Mouse (Mus musculus): ENCODE results near the gene Slmap. TPM values are rescaled to one million over a fixed set of nuclear protein-coding genes. Genes with fewer than 3 reads are reported as not detected.
A peak's percentile ranks its signal among the peaks of the same experiment; 100 is the strongest.
"Not testable (repeated sequence)": the region's sequence is repeated elsewhere in the genome, so short reads cannot be mapped to it uniquely, and the experiment has no call there.

Slmap gene
- polyA plus RNA-seq, 1 experiment from 2014 or later: 23.5 TPM

DNA sequence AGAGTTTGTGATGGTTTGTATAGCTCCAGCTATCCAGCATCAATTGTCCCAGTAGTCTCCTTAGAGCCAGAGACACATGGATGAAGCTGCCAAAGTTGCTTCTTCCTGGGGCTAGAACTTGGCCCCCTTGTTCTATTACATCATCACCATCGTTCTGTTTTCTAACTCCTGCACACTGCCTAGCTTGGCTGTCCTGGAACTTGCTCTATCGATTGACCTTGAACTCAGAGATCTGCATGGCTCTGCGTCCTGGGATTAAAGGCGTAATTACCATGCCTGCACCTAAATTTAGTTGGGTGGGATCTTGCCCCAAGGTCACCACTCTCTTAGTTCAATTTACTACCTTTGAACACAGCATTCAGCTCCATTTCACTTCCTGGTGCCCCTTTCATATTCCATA lies 14.9 kb downstream of the Slmap start:
- WGBS: 88% methylated on average over 4 of the region's 4 CpGs

DNA sequence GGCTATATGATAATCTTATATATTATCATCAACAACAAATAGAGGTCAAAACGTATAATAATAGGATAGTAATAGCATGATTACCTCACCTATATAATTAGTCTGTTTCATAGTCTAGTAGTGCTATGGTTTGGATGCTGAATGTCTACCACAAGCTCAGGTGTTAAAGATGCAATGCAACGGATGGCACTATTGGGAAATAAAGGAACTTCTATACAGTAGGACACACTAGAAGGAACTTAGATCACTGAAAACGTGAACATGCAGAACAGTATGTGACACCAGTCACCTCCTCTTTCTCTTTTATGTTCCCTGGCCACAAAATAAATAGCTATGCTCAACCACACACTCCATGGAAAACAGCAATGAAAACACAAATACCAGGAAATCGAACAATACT lies 16.9 kb downstream of the Slmap start:
- WGBS: 80% methylated on average over 4 of the region's 4 CpGs
- no peaks in the 10 kb centered on the region for H3K4me1 ChIP-seq (replicated peaks; ENCODE audit: control insufficient read depth, insufficient read depth, low read length)
- H3K4me3 ChIP-seq (ENCODE audit: low read length): no peak overlapping the region
- no peak for ATAC-seq (ENCODE audit: low read depth)
- no peak overlapping the region for H3K27ac ChIP-seq (ENCODE audit: low read length)
- H3K9me3 ChIP-seq (ENCODE audit: control insufficient read depth, low read length): no peaks in the 10 kb centered on the region
- H3K4me2 ChIP-seq (ENCODE audit: low read depth, low read length): no peak overlapping the region
- 0 out of 2 replicates have a peak, but pooled peaks cover 3% of the 10 kb centered on the region for H3K36me3 ChIP-seq (ENCODE audit: control insufficient read depth, insufficient read depth, low read length)
- H3K27me3 ChIP-seq (ENCODE audit: control insufficient read depth, insufficient read depth, low read depth, low read length): no peaks in the 10 kb centered on the region
- H3K9ac ChIP-seq (ENCODE audit: low read length): no peak overlapping the region

More for the DNA sequence above, 14.9 kb downstream of the Slmap start:
- Histone ChIP-seq H3K36me3 (ENCODE audit: control insufficient read depth, insufficient read depth, low read length) (0 out of 2 replicates have a peak, but pooled peaks cover 3% of the 10 kb centered on the region), H3K27ac (ENCODE audit: low read length) (no peak overlapping the region), H3K9me3 (ENCODE audit: control insufficient read depth, low read length) (no peaks in the 10 kb centered on the region), H3K4me1 (replicated peaks; ENCODE audit: control insufficient read depth, insufficient read depth, low read length) (no peaks in the 10 kb centered on the region), H3K9ac (ENCODE audit: low read length) (no peak overlapping the region), H3K4me3 (ENCODE audit: low read length) (no peak overlapping the region), H3K27me3 (ENCODE audit: control insufficient read depth, insufficient read depth, low read depth, low read length) (no peaks in the 10 kb centered on the region), H3K4me2 (ENCODE audit: low read depth, low read length) (no peak overlapping the region)
- ATAC-seq (ENCODE audit: low read depth): no peak

DNA sequence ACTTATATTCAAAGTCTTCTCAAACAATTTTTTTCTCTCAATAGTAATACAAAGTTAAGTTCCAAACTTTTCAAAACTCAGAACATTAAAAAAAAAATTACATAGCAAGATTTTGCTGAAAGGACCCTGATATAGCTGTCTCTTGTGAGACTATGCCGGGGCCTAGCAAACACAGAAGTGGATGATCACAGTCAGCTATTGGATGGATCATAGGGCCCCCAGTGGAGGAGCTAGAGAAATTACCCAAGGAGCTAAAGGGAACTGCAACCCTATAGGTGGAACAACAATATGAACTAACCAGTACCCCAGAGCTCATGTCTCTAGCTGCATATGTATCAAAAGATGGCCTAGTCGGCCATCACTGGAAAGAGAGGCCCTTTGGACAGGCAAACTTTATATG lies 18.5 kb downstream of the Slmap start:
- not testable (repeated sequence) for H3K4me3 ChIP-seq (ENCODE audit: low read length); H3K4me2 ChIP-seq (ENCODE audit: low read depth, low read length); ATAC-seq (ENCODE audit: low read depth); H3K36me3 ChIP-seq (ENCODE audit: control insufficient read depth, insufficient read depth, low read length); H3K9ac ChIP-seq (ENCODE audit: low read length); H3K27me3 ChIP-seq (ENCODE audit: control insufficient read depth, insufficient read depth, low read depth, low read length); H3K4me1 ChIP-seq (replicated peaks; ENCODE audit: control insufficient read depth, insufficient read depth, low read length); H3K27ac ChIP-seq (ENCODE audit: low read length); H3K9me3 ChIP-seq (ENCODE audit: control insufficient read depth, low read length)
- 40% methylated on average over 2 of the region's 2 CpGs for WGBS

DNA sequence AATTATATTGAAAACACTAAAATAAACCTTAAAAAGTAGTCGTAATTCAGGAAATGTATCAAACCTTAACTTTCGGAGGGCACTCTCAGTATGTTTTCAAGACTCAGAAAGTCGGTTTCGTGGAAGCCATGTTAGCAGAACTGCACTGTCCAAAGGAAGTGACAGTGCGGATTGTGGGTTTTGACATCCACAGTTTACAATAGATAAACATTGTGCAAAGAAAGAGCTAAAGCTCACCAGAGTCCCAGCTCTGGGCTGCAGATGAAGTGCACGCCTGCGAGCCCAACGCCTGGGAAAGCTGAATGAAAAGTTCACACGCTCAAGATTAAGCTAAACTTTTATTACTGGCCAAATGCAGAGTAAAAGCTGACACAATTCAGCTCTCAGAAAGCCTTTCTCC lies 18.9 kb downstream of the Slmap start:
- Histone ChIP-seq H3K4me1 (replicated peaks; ENCODE audit: control insufficient read depth, insufficient read depth, low read length) (no peaks in the 10 kb centered on the region), H3K27me3 (ENCODE audit: control insufficient read depth, insufficient read depth, low read depth, low read length) (no peaks in the 10 kb centered on the region), H3K9me3 (ENCODE audit: control insufficient read depth, low read length) (no peaks in the 10 kb centered on the region), H3K4me2 (ENCODE audit: low read depth, low read length) (no peak overlapping the region), H3K4me3 (ENCODE audit: low read length) (no peak overlapping the region), H3K27ac (ENCODE audit: low read length) (no peak overlapping the region), H3K36me3 (ENCODE audit: control insufficient read depth, insufficient read depth, low read length) (0 out of 2 replicates have a peak, but pooled peaks cover 3% of the 10 kb centered on the region), H3K9ac (ENCODE audit: low read length) (no peak overlapping the region)
- 39% methylated on average over 9 of the region's 9 CpGs for WGBS
- peak; percentile 60; the same call in 1 of the 2 replicates for ATAC-seq (ENCODE audit: low read depth)

DNA sequence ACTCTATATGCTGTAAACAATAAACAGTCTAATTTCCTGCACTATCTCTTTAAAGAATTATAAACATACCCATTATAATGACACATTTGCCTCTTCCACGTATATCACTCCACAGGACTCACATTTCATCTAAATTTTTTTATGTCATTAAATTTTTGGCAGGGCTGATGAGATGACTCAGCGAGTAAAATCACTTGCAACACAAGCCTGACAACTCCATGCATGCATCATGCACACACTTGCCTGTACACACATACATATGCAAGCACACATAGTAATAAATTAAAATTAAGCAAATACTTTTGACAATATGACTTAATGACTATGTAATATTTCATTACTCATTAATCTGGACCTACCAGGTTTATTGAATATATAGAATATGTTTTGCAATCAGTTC lies 24.2 kb downstream of the Slmap start:
- WGBS: 56% methylated on average over 2 of the region's 2 CpGs
- H3K27ac ChIP-seq (ENCODE audit: low read length): no peak overlapping the region
- no peaks in the 10 kb centered on the region for H3K27me3 ChIP-seq (ENCODE audit: control insufficient read depth, insufficient read depth, low read depth, low read length)
- no peak overlapping the region for H3K4me2 ChIP-seq (ENCODE audit: low read depth, low read length)
- ATAC-seq (ENCODE audit: low read depth): no peak
- H3K4me1 ChIP-seq (replicated peaks; ENCODE audit: control insufficient read depth, insufficient read depth, low read length): no peaks in the 10 kb centered on the region
- no peaks in the 10 kb centered on the region for H3K36me3 ChIP-seq (ENCODE audit: control insufficient read depth, insufficient read depth, low read length)
- H3K4me3 ChIP-seq (ENCODE audit: low read length): no peak overlapping the region
- no peak overlapping the region for H3K9ac ChIP-seq (ENCODE audit: low read length)
- H3K9me3 ChIP-seq (ENCODE audit: control insufficient read depth, low read length): no peaks in the 10 kb centered on the region

DNA sequence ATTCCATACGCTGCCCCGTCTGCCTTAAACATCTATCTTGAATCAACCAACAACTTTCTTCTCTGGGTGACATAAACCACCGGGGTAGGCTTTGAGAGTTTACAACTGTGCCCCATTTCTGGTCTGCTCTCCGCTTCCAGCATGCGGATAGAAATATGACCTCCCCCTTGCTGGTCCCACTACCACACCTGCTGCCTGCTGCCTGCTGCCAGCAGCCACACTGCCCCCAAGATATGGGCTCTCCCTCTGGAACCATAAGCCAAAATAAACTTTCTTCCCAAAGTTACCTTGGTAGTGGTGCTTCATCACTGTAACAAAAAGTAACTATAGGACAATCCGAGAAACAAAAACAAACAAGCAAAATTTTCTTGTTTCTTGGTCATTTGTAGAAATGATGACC lies 26.6 kb downstream of the Slmap start:
- H3K36me3 ChIP-seq (ENCODE audit: control insufficient read depth, insufficient read depth, low read length): no peaks in the 10 kb centered on the region
- no peak overlapping the region for H3K4me2 ChIP-seq (ENCODE audit: low read depth, low read length)
- H3K4me1 ChIP-seq (replicated peaks; ENCODE audit: control insufficient read depth, insufficient read depth, low read length): no peaks in the 10 kb centered on the region
- WGBS: 76% methylated on average over 6 of the region's 6 CpGs
- H3K9ac ChIP-seq (ENCODE audit: low read length): no peak overlapping the region
- H3K27me3 ChIP-seq (ENCODE audit: control insufficient read depth, insufficient read depth, low read depth, low read length): no peaks in the 10 kb centered on the region
- H3K4me3 ChIP-seq (ENCODE audit: low read length): no peak overlapping the region
- no peaks in the 10 kb centered on the region for H3K9me3 ChIP-seq (ENCODE audit: control insufficient read depth, low read length)
- no peak overlapping the region for H3K27ac ChIP-seq (ENCODE audit: low read length)
- no peak for ATAC-seq (ENCODE audit: low read depth)

DNA sequence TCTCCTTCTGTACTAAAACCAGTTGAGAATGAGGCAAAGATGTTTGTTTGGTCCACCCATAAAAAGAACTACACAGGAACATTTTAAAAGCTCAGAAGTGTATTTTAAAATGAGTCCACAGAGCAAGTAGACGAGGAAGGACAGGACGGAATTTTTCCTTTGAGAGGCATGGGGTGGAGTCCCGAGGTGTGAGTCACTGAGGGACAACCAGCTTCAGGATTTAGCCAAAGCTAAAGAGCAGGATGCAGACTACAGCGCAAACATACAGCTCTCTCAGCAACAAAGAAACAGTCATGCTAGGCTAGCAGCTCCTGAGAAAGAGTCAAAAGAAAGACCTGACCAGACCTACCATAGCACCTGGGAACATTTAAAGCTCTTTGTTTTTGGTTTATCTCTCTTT lies 27.4 kb downstream of the Slmap start:
- no peak for ATAC-seq (ENCODE audit: low read depth)
- no peak overlapping the region for H3K9ac ChIP-seq (ENCODE audit: low read length)
- no peaks in the 10 kb centered on the region for H3K27me3 ChIP-seq (ENCODE audit: control insufficient read depth, insufficient read depth, low read depth, low read length)
- H3K27ac ChIP-seq (ENCODE audit: low read length): no peak overlapping the region
- no peaks in the 10 kb centered on the region for H3K36me3 ChIP-seq (ENCODE audit: control insufficient read depth, insufficient read depth, low read length)
- WGBS: 45% methylated on average over 4 of the region's 4 CpGs
- no peaks in the 10 kb centered on the region for H3K4me1 ChIP-seq (replicated peaks; ENCODE audit: control insufficient read depth, insufficient read depth, low read length)
- H3K4me2 ChIP-seq (ENCODE audit: low read depth, low read length): no peak overlapping the region
- H3K4me3 ChIP-seq (ENCODE audit: low read length): no peak overlapping the region
- H3K9me3 ChIP-seq (ENCODE audit: control insufficient read depth, low read length): no peaks in the 10 kb centered on the region

DNA sequence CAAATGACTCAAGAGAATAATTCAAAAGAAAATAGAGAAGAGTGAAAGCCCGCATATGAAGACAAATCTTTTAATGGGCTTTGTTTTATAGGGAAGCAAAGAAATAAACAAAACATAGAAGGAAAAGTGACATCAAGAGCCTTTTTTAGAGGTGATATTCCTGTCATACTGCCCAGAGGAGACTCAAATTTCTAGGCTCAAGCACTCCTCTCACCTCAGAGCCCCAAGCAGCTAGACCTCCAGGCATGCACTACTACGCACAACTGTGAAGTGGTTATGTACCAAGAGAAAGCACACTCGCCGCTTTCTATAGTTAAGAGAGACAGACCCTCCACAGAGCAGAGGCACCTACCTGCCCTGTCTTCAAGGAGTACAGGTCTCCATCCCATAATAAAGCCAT lies 30.2 kb downstream of the Slmap start:
- Histone ChIP-seq H3K4me1 (replicated peaks; ENCODE audit: control insufficient read depth, insufficient read depth, low read length) (no peaks in the 10 kb centered on the region), H3K4me3 (ENCODE audit: low read length) (no peak overlapping the region), H3K27me3 (ENCODE audit: control insufficient read depth, insufficient read depth, low read depth, low read length) (no peaks in the 10 kb centered on the region), H3K27ac (ENCODE audit: low read length) (no peak overlapping the region), H3K36me3 (ENCODE audit: control insufficient read depth, insufficient read depth, low read length) (no peaks in the 10 kb centered on the region), H3K4me2 (ENCODE audit: low read depth, low read length) (no peak overlapping the region), H3K9me3 (ENCODE audit: control insufficient read depth, low read length) (no peaks in the 10 kb centered on the region), H3K9ac (ENCODE audit: low read length) (no peak overlapping the region)
- no peak for ATAC-seq (ENCODE audit: low read depth)
- 69% methylated on average over 4 of the region's 4 CpGs for WGBS

DNA sequence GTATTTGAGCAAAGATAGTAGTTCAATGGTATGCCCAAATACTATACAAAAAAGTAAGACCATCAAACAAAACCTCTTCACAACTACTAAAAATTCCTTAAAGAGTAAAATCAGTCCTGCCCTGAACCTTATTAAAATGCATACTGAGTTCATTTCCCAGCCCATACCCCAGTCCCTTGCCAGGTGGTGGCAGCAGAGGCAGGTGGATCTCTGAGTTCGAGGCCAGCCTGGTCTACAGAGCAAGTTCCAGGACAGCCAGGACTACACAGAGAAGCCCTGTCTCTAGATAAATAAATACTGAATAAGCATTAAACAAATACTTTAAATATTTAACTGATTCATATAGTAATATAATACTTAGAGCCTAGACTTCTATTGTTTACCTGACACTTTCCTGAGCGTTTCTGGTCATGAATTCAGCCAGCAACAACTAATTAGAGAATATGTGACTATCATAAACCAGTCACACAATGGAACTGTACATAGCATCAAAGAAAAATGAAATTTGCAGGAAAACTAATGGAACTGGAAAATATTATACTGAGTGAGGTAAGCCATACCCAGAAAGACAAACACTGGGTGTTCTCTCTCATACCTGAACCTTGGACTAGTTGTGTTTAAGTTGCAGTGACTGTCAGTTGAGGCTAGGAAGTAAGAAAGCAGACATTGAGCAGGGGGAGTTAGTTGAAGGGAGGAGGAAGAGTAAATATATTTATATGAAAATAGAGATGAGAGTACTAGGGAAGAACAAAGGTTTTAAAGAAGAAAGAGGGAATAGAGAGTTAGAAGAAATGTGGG lies 34.4 kb downstream of the Slmap start:
- Histone ChIP-seq H3K9ac (ENCODE audit: low read length) (no peak overlapping the region), H3K4me3 (ENCODE audit: low read length) (no peak overlapping the region), H3K4me1 (replicated peaks; ENCODE audit: control insufficient read depth, insufficient read depth, low read length) (no peaks in the 10 kb centered on the region), H3K9me3 (ENCODE audit: control insufficient read depth, low read length) (no peaks in the 10 kb centered on the region), H3K36me3 (ENCODE audit: control insufficient read depth, insufficient read depth, low read length) (no peaks in the 10 kb centered on the region), H3K27me3 (ENCODE audit: control insufficient read depth, insufficient read depth, low read depth, low read length) (no peaks in the 10 kb centered on the region), H3K4me2 (ENCODE audit: low read depth, low read length) (no peak overlapping the region), H3K27ac (ENCODE audit: low read length) (no peak overlapping the region)
- WGBS: 77% methylated on average over 2 of the region's 2 CpGs
- no peak for ATAC-seq (ENCODE audit: low read depth)
